Mouse (Mus musculus): ENCODE measurements around the gene Gse1. TPM values are rescaled to one million over a fixed set of nuclear protein-coding genes. Genes with fewer than 3 reads are reported as not detected.

Gene Gse1
- polyA plus RNA-seq, 1 experiment from 2014 or later, result 31.3 TPM

GRCm38 (mm10) chr8:120335262-120336086 lies 107.2 kb downstream of the Gse1 start:
- H3K4me2 ChIP-seq (replicated peaks), result peak overlapping the region; percentile 24
- H3K9me3 ChIP-seq, result no peaks in the 10 kb centered on the region
- WGBS, result 1% methylated on average over 17 of the region's 17 CpGs
- H3K4me3 ChIP-seq, result no peak overlapping the region
- ATAC-seq (replicated peaks), result peak; percentile 86
- peak overlapping the region; percentile 91 for H3K27ac ChIP-seq (replicated peaks)
- no peaks in the 10 kb centered on the region for H3K27me3 ChIP-seq
- H3K4me1 ChIP-seq, result peaks cover 38% of the 10 kb centered on the region
- peak overlapping the region; percentile 32 for H3K9ac ChIP-seq (replicated peaks)
- H3K36me3 ChIP-seq, result no peaks in the 10 kb centered on the region

- no peaks in the 10 kb centered on the region for H3K9me3 ChIP-seq
- no peaks in the 10 kb centered on the region for H3K27me3 ChIP-seq
- ATAC-seq (replicated peaks), result 0 out of 2 replicates have a peak, but pooled peaks have one; percentile 14
- H3K36me3 ChIP-seq, result no peaks in the 10 kb centered on the region
- H3K4me3 ChIP-seq, result no peak overlapping the region
- peak overlapping the region; percentile 91 for H3K27ac ChIP-seq (replicated peaks)
- H3K4me2 ChIP-seq (replicated peaks), result peak overlapping the region; percentile 24
- peaks cover 44% of the 10 kb centered on the region for H3K4me1 ChIP-seq
- WGBS, result 2% methylated on average over 9 of the region's 9 CpGs
- H3K9ac ChIP-seq (replicated peaks), result no peak overlapping the region; the same call in 1 of the 2 replicates
Measured at GRCm38 (mm10) chr8:120336087-120336380, 107.8 kb downstream of the Gse1 start.

- H3K36me3 ChIP-seq, result no peaks in the 10 kb centered on the region
- ATAC-seq (replicated peaks), result no peak
- no peak overlapping the region for H3K27ac ChIP-seq (replicated peaks)
- 40% methylated on average over 5 of the region's 5 CpGs for WGBS
- H3K9ac ChIP-seq (replicated peaks), result no peak overlapping the region
- no peak overlapping the region for H3K4me3 ChIP-seq
- no peaks in the 10 kb centered on the region for H3K9me3 ChIP-seq
- no peak overlapping the region for H3K4me2 ChIP-seq (replicated peaks)
- H3K27me3 ChIP-seq, result no peaks in the 10 kb centered on the region
- peaks cover 54% of the 10 kb centered on the region for H3K4me1 ChIP-seq
Measured at GRCm38 (mm10) chr8:120336909-120337555, 108.8 kb downstream of the Gse1 start.

- Histone ChIP-seq H3K36me3 (no peaks in the 10 kb centered on the region), H3K27ac (replicated peaks) (no peak overlapping the region), H3K4me3 (no peak overlapping the region), H3K4me1 (peaks cover 59% of the 10 kb centered on the region), H3K4me2 (replicated peaks) (no peak overlapping the region), H3K27me3 (no peaks in the 10 kb centered on the region), H3K9ac (replicated peaks) (no peak overlapping the region), H3K9me3 (no peaks in the 10 kb centered on the region)
- WGBS, result 55% methylated on average over 5 of the region's 5 CpGs
- no peak for ATAC-seq (replicated peaks)
Measured at GRCm38 (mm10) chr8:120337627-120338026, 109.4 kb downstream of the Gse1 start.

- ATAC-seq (replicated peaks), result no peak
- Histone ChIP-seq H3K36me3 (no peaks in the 10 kb centered on the region), H3K4me2 (replicated peaks) (no peak overlapping the region), H3K4me3 (no peak overlapping the region), H3K9me3 (no peaks in the 10 kb centered on the region), H3K4me1 (peaks cover 67% of the 10 kb centered on the region), H3K27me3 (no peaks in the 10 kb centered on the region), H3K9ac (replicated peaks) (no peak overlapping the region), H3K27ac (replicated peaks) (no peak overlapping the region)
- WGBS, result 92% methylated on average over 7 of the region's 7 CpGs
Measured at GRCm38 (mm10) chr8:120338678-120339077, 110.4 kb downstream of the Gse1 start.

GRCm38 (mm10) chr8:120339743-120340142 lies 111.5 kb downstream of the Gse1 start:
- Histone ChIP-seq H3K4me3 (no peak overlapping the region), H3K9ac (replicated peaks) (no peak overlapping the region), H3K36me3 (no peaks in the 10 kb centered on the region), H3K9me3 (no peaks in the 10 kb centered on the region), H3K27me3 (no peaks in the 10 kb centered on the region), H3K27ac (replicated peaks) (0 out of 2 replicates have a peak overlapping the region, but pooled peaks have one; percentile 9), H3K4me2 (replicated peaks) (no peak overlapping the region), H3K4me1 (peaks cover 73% of the 10 kb centered on the region)
- 34% methylated on average over 6 of the region's 8 CpGs for WGBS
- ATAC-seq (replicated peaks), result no peak

- no peaks in the 10 kb centered on the region for H3K27me3 ChIP-seq
- 36% methylated on average over 10 of the region's 10 CpGs for WGBS
- peaks cover 63% of the 10 kb centered on the region for H3K4me1 ChIP-seq
- H3K9me3 ChIP-seq, result no peaks in the 10 kb centered on the region
- no peaks in the 10 kb centered on the region for H3K36me3 ChIP-seq
- peak overlapping the region; percentile 52 for H3K27ac ChIP-seq (replicated peaks)
- no peak for ATAC-seq (replicated peaks)
- H3K9ac ChIP-seq (replicated peaks), result no peak overlapping the region; the same call in 1 of the 2 replicates
- H3K4me2 ChIP-seq (replicated peaks), result no peak overlapping the region
- H3K4me3 ChIP-seq, result no peak overlapping the region
Measured at GRCm38 (mm10) chr8:120341124-120341523, 112.9 kb downstream of the Gse1 start.

GRCm38 (mm10) chr8:120342847-120343548 lies 114.7 kb downstream of the Gse1 start:
- no peak for ATAC-seq (replicated peaks)
- Histone ChIP-seq H3K4me3 (no peak overlapping the region), H3K27ac (replicated peaks) (peak overlapping the region; percentile 67), H3K4me2 (replicated peaks) (no peak overlapping the region), H3K4me1 (peaks cover 71% of the 10 kb centered on the region), H3K9me3 (no peaks in the 10 kb centered on the region), H3K27me3 (no peaks in the 10 kb centered on the region), H3K9ac (replicated peaks) (0 out of 2 replicates have a peak overlapping the region, but pooled peaks have one; percentile 16), H3K36me3 (no peaks in the 10 kb centered on the region)
- WGBS, result 16% methylated on average over 7 of the region's 7 CpGs

- Histone ChIP-seq H3K9me3 (no peaks in the 10 kb centered on the region), H3K4me3 (no peak overlapping the region), H3K4me2 (replicated peaks) (no peak overlapping the region), H3K27me3 (no peaks in the 10 kb centered on the region), H3K36me3 (no peaks in the 10 kb centered on the region), H3K27ac (replicated peaks) (peak overlapping the region; percentile 67), H3K4me1 (peaks cover 76% of the 10 kb centered on the region), H3K9ac (replicated peaks) (0 out of 2 replicates have a peak overlapping the region, but pooled peaks have one; percentile 16)
- no peak for ATAC-seq (replicated peaks)
- 15% methylated on average over 12 of the region's 12 CpGs for WGBS
Measured at GRCm38 (mm10) chr8:120343582-120343981, 115.3 kb downstream of the Gse1 start.

GRCm38 (mm10) chr8:120344166-120344565 lies 115.9 kb downstream of the Gse1 start:
- no peak overlapping the region for H3K4me2 ChIP-seq (replicated peaks)
- no peaks in the 10 kb centered on the region for H3K27me3 ChIP-seq
- no peaks in the 10 kb centered on the region for H3K9me3 ChIP-seq
- no peaks in the 10 kb centered on the region for H3K36me3 ChIP-seq
- no peak for ATAC-seq (replicated peaks)
- no peak overlapping the region for H3K4me3 ChIP-seq
- H3K9ac ChIP-seq (replicated peaks), result no peak overlapping the region
- H3K27ac ChIP-seq (replicated peaks), result peak overlapping the region; percentile 67
- 15% methylated on average over 4 of the region's 4 CpGs for WGBS
- peaks cover 82% of the 10 kb centered on the region for H3K4me1 ChIP-seq

- Histone ChIP-seq H3K9ac (replicated peaks) (no peak overlapping the region), H3K4me2 (replicated peaks) (no peak overlapping the region), H3K36me3 (no peaks in the 10 kb centered on the region), H3K27me3 (no peaks in the 10 kb centered on the region), H3K27ac (replicated peaks) (peak overlapping the region; percentile 67), H3K4me3 (no peak overlapping the region), H3K9me3 (no peaks in the 10 kb centered on the region), H3K4me1 (peaks cover 83% of the 10 kb centered on the region)
- 21% methylated on average over 13 of the region's 13 CpGs for WGBS
- no peak for ATAC-seq (replicated peaks)
Measured at GRCm38 (mm10) chr8:120344583-120344982, 116.3 kb downstream of the Gse1 start.

Measured in forebrain, embryonic 15.5 days (tissue).